Mouse (Mus musculus): ENCODE measurements around the gene Asz1. TPM values are rescaled to one million over a fixed set of nuclear protein-coding genes. Genes with fewer than 3 reads are reported as not detected.

Asz1 gene
- total RNA-seq, 2 experiments from 2014 or later: not detected

GRCm38 (mm10) chr6:18043172-18043571 lies 65.7 kb downstream of the Asz1 start:
- Histone ChIP-seq H3K27ac (no peak overlapping the region), H3K4me3 (no peak overlapping the region)
- no peak for TF ChIP-seq CTCF (conservative IDR thresholded peaks at IDR 0.05)
- no peak for DNase-seq (ENCODE audit: low spot score in 2 of 2)

DNA sequence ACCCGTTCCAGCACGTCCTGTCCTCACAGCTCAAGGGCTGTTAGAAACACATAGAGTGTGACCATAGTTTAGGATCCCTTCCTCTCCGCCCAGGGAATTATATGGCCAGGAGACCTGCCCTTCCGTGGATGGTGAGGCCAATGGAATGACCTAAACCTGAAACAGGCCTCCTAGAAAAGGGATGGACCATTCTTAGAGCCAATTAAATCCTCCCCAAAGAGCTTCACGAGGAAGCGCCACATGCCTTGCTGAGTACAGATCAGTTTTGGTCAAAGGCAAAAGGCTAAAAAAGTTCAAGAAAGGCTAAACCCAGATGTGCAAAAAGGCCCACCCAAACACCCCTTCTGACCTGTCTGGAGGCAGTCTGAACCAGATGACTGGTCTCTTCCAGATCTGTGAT lies 76.6 kb downstream of the Asz1 start:
- no peak for TF ChIP-seq CTCF (conservative IDR thresholded peaks at IDR 0.05)
- Histone ChIP-seq H3K27ac (no peak overlapping the region), H3K4me3 (no peak overlapping the region; the same call in 1 of the 2 replicates)
- DNase-seq (ENCODE audit: low spot score in 2 of 2): no peak

DNA sequence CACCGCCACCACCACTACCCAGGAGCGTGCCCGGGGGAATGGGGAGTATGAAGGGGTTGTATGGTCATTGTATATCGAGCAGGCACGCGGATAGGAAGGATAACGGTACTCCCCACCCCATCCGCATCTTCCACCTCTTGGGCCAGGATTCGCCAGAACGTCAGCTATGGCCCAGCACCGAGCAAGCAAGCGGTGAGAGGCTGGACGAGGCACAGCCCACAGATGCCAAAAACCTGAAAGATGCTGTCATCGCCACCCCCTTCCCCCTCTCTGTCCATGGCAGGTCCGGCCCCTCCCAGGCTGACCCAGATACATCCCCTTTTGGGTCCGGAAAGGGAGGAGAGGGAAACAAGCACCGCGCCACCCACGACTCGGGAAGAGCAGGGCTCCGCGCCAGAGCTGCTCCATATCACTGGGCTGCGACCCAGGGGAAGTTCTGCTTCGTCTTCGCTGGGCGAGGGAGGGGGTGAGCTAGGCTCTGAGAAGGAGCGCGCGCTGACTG lies 77.3 kb downstream of the Asz1 start:
- TF ChIP-seq CTCF (conservative IDR thresholded peaks at IDR 0.05): no peak
- peak overlapping the region; percentile 49 for H3K4me3 ChIP-seq
- H3K27ac ChIP-seq: no peak overlapping the region
- DNase-seq (ENCODE audit: low spot score in 2 of 2): no peak

GRCm38 (mm10) chr6:18030868-18031508 lies 77.9 kb downstream of the Asz1 start:
- DNase-seq (ENCODE audit: low spot score in 2 of 2): no peak

GRCm38 (mm10) chr6:18029746-18030656 lies 78.9 kb downstream of the Asz1 start, which contains the start of gene Wnt2:
Wnt2 (minus strand) TSS chr6:18030585.
- Histone ChIP-seq H3K4me3 (peak within 1 kb of the TSS; percentile 57), H3K27ac (0 out of 2 replicates have a peak within 1 kb of the TSS, but pooled peaks have one; percentile 23)
- no peak for TF ChIP-seq CTCF (conservative IDR thresholded peaks at IDR 0.05)
- no peak for DNase-seq (ENCODE audit: low spot score in 2 of 2)

More at GRCm38 (mm10) chr6:18030868-18031508, 77.9 kb downstream of the Asz1 start:
- no peak overlapping the region for H3K27ac ChIP-seq
- H3K4me3 ChIP-seq: peak overlapping the region; percentile 57
- TF ChIP-seq CTCF (conservative IDR thresholded peaks at IDR 0.05): no peak

GRCm38 (mm10) chr6:18024133-18024794 lies 84.6 kb downstream of the Asz1 start:
- H3K27ac ChIP-seq: no peak overlapping the region
- DNase-seq (ENCODE audit: low spot score in 2 of 2): no peak
- TF ChIP-seq CTCF (conservative IDR thresholded peaks at IDR 0.05): no peak

DNA sequence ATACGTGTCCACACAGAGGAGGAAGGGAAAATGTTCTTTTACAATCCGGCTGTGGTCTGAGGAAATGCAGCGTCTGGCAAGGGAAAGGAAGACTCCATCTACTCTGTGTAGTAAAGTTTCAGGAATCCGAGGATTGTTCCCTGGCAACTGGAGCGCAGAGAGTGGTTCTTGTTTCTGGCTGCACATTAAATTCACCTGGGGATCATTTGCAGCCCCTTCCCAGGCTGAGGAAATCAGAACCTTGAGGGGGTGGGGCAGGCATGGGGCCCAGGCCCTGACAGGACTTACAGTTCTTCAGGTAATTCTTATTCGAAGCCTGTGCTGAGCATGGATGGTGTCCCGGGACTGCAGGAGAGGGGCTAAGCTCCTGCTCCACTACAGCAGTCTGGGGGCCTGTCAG lies 95.5 kb downstream of the Asz1 start:
- no peak for TF ChIP-seq CTCF (conservative IDR thresholded peaks at IDR 0.05)
- no peak overlapping the region for H3K27ac ChIP-seq
- no peak for DNase-seq (ENCODE audit: low spot score in 2 of 2)
- no peak overlapping the region for H3K4me3 ChIP-seq

More at GRCm38 (mm10) chr6:18024133-18024794, 84.6 kb downstream of the Asz1 start:
- H3K4me3 ChIP-seq: no peak overlapping the region

DNA sequence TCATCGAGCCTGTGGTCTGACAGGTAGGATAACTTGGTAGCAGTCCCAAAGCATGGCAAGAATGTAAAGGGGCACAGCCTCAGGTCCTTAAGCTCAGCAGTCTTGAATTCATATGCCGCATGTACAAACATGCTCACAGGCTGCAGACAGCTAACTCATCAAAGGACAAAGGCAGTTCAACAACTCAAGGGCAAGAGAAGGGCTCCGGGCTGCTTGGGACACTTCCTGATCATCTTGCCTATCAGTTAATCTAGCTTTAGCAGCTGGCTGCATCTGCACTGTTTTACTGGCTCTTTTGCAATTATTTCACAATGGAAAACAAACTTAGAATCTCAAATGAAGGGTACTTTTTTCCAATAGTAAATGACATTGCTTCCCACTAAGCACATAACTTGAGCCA lies 101.5 kb downstream of the Asz1 start:
- no peak for TF ChIP-seq CTCF (conservative IDR thresholded peaks at IDR 0.05)
- H3K4me3 ChIP-seq: no peak overlapping the region
- H3K27ac ChIP-seq: no peak overlapping the region
- no peak for DNase-seq (ENCODE audit: low spot score in 2 of 2)

DNA sequence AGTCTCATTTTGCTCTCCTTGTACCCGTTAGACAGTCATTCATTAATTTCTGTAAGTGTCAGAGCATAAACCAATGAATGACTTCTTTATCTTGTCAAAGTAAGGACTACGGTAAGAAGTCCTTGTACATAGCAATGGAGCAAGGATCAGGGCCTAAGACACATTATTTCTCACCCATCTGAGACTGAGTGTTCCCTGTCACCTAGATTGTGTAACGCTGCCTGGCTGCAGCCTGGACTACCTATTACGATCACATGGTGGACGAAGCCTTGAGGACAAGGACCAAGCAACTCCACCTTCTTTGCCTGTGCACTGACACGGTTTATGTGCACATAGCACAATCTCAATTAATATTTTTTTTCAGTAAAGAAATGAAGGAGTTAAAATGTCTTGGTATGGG lies 106.8 kb downstream of the Asz1 start:
- H3K27ac ChIP-seq: no peak overlapping the region
- no peak for TF ChIP-seq CTCF (conservative IDR thresholded peaks at IDR 0.05)
- H3K4me3 ChIP-seq: no peak overlapping the region
- DNase-seq (ENCODE audit: low spot score in 2 of 2): no peak

Other genes with a start within 250 kb of the Asz1 start
- 1 to 10 TPM; 6.1 to 7.3 TPM for gene Wnt2, start 78.5 kb downstream of the Asz1 start, total RNA-seq (2021)
- under 1 TPM; 0.17 to 0.26 TPM for gene Cftr, start 61.6 kb upstream of the Asz1 start, total RNA-seq (2021)

Data from layer of hippocampus, adult 2 months (tissue).